Mouse (Mus musculus) erythroid progenitor cell, adult 5-6 weeks (primary cell): ENCODE data around the gene Rabep2. TPM values are rescaled to one million over a fixed set of nuclear protein-coding genes. Genes with fewer than 3 reads are reported as not detected.

Source experiments
- ATAC-seq: replicated peaks from 2 replicates; pipeline ENCODE4 v1.8.0; 2016; ENCODE audit warnings: moderate number of reproducible peaks, mild to moderate bottlenecking, moderate TSS enrichment, inconsistent platforms; ENCODE audit not compliant: poor library complexity, low FRiP score, severe bottlenecking
- total RNA-seq, 2 experiments: library from RNA; stranded (forward) in 1 of 2; stranded (reverse) in 1 of 2; fragments of 150-400 nt in 1 of 2; fragments of 186-747, 209-891 nt in 1 of 2; gene quantifications; 2 replicates each; pipeline versions ENCODE4 v1.2.3 to v1.2.4; 2015 to 2017; ENCODE audit warnings: low replicate concordance in 2 of 2

Rabep2 gene
- total RNA-seq, 2 experiments from 2014 or later = 1.4 to 8.0 TPM

DNA sequence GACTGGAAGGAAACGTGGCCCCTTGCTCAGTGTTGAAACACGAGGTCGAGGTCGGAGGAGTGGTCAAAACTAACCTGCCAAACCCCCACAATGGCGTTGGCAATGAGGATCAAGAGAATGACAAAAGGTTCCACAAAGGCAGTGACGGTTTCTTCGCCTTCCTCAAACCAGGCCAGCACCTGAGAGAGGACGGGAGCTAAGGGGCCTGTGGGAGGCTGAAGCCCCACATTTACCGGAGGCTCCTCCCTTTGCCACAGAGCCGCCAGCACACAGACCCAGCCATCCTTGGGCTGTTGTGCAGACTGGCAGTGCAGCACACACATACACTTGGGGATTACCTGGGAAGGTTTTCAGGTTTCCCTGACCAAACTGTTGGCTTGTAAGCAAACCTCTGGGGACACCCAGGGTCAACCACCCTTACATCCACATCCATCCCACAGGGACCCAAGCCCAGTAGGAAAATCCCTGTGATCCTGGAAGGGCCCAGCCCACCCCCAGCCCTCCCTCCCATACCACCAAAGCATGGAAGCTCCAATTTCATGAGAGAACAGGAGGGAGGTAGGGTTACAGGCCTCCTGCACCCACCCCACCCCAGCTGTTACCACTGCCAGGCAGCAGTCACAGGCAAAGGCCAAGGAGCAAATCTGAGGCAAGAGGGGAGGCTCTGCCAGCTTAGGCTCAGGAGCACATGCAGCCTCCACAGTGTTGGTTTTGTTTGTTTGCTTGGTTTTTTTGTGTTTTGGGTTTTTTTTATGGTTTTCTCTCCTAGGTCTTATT, 32.3 kb downstream of the Rabep2 start:
- ATAC-seq = no peak

DNA sequence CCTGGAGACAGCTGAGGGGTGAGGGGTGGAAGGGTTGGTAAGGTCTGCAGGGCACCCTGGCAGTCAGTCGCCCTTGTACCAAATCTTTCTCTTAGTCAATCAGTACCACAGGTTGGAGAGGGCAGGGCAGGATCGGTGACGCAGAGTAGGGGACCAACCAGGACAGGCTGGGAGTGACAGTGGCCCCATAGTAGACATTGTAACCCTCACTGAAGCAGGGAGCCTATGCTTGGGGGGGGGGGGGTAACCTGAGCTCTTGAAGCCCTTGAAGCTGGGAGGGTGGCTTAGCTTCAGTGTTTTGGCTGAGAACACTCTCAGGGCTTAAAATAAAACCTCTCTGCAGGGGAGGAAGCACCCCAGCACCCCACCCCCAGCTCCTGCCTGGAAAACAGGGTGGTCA, 33.1 kb downstream of the Rabep2 start:
- ATAC-seq = no peak

DNA sequence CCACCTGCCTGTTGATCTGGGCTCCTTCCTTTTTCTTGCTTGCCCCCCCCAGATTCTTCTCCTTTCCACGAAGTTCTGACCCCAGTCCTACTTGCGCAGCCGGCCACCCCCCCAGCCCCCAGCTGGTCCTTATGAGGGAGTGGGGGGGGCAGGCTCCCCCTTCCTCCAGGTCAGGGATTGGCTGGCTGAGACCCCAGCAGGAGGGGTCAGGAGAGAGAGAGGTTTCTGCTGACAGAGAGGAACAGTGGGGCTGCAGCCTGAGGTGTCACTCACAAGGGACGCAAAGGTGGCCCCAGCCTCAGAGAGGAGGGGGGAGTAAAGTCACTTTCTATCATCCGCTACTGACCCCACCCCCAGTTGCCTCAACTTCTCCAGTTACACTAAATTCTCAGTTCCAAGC, 34.4 kb downstream of the Rabep2 start, which contains the start of gene Atp2a1:
Atp2a1 (minus strand) TSS at position 105 of the 400 bp plus-strand sequence.
- no peak for ATAC-seq

DNA sequence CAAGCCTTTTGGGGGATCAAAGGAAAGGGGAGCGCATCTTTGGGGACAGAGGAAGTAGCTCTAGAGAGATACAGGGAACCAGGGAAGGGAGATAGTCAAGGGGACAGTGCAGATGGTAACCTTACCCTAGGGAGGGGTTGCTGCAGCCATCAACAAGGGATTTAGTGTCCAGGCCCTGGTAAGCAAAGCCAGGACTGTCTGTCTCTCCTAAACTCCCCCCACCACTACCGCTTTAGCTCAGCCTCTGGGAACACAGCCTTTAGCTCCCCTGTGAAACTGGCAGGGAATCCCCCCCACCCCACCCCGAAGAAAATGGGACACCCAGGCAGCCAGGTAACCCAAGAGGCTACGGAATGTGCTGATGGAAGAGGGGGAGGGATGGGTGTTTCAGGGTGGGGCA, 35.0 kb downstream of the Rabep2 start:
- no peak for ATAC-seq

DNA sequence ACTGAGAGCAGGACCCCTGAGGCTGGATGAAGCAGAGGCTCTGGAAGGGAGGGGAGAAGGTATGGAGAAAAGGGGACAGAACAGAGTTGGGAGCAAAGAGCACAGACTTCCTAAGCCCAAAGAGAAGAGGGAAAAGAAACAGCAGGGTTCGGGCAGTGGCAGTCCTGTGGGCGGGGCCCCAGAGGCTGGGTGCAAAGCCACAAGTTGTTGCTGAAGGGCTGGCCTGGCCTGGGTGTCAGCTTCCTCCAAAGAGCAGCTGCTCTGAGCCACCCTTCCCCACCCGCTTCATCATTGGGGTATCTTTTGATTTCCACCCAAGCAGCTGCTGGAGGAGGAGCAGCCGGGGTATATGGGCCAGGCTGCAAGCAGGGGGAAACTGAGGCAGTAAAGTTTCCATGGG, 35.6 kb downstream of the Rabep2 start:
- ATAC-seq = no peak

DNA sequence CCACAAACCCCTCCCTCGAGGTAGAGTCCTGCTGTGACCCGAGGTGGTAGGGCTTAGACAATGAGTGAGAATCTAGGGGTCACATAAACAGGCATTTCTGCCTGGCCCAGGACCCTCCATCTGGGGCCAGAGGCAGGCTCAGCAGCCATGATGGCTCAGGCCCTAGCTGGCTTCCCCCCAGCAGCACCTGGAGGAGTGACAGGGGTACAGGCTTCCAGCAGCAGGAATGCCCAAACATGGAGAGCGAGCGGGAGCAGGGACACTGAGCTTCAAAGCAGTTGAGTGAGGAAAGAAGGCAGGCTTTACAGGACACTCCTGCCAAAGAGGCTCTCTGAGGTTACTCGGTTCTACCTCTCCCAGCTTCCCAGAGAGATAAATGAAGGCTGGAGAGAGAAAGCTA, 36.3 kb downstream of the Rabep2 start:
- no peak for ATAC-seq

DNA sequence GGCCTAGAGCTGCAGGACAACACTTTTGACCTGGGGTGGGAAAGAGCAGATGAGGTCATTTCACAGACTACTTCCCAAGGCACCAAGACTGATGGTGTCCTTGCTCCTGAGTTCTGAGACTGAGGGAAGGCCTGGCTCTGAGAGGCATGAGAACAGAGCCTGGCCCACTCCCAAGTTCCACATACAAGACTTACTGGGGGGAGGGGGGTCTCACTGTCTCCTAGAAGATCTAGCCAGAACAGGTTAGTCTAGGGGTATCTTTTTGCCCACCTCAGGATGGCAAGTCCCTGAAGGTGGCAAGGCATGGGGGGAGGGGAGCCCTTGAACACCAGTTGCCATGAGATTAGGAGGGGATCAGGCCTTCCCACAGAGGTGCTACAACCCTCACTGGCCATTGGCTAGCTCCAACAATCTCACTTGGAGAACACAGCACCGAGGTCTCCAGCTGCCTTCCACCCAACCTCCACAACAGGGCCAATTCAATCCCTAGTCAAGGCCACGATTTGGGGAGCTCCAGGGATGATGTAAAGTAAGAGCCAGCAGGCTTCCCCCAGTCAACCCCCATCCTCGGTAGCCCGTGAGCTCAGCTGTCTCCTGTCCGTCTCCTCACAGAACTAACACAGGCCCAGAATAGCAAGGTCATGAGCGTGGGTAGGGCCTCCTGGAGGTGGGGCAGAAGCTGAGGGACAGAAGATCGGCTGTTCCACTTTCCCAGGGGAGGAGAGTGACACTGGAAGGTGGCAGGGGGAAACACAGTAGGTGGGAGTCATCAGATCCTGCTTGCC, 36.9 kb downstream of the Rabep2 start:
- no peak for ATAC-seq

DNA sequence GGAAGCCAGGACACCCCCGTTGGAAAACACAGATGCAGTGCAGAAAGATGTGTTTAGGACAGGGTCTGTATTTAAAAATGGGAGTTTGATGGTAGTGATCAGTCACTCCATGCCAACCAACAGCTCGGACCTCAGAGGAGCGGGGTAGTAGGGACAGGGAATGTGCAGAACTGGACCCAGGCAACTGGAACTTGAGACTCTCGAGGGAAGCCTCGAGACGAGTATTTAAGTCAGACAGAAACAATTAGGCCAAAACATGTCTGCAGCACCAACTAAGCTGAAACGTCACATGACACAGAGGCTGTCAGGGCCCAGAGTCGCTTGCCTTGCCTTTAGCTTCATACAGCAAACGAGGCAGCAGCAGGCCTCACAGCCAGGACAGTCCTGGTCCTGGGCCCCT, 37.6 kb downstream of the Rabep2 start:
- no peak for ATAC-seq

DNA sequence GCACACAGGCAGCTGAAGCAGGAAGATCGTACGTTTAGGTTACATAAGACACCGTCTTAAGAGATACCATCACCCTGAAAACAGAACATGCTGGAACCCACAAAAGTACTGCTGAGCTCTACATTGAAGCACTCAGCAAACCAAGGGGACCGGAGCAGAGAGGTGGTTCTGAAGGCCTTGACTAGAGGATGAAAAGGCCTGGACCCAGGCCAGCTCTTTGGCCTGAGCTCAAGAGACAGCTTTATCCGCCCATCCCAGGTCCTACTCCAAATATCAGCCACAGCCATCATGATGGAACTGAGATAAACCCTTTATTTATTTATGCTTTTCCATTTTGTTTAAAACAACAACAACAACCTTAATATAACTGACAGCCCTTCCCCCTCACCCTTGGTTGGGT, 38.1 kb downstream of the Rabep2 start:
- no peak for ATAC-seq

DNA sequence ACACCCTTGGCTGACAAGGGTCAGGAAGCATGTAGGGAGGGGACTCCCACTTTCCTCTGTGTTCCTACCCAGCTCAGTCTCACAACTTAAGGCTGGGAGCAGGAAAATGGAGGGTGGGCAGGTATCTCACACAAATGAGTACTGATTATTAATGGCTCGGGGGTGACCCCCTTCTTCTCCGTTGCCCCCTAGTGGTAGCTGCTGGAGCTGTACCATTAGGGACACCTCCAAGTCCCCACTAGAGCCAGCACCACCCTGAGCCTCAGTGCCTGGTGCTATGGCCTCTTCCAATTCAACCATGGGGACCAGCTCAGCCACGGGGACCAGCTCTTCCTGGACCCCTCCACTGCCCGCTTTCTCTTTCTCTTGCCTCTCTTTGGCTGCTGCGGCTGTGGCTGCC, 38.7 kb downstream of the Rabep2 start:
- peak; percentile 74 for ATAC-seq

DNA sequence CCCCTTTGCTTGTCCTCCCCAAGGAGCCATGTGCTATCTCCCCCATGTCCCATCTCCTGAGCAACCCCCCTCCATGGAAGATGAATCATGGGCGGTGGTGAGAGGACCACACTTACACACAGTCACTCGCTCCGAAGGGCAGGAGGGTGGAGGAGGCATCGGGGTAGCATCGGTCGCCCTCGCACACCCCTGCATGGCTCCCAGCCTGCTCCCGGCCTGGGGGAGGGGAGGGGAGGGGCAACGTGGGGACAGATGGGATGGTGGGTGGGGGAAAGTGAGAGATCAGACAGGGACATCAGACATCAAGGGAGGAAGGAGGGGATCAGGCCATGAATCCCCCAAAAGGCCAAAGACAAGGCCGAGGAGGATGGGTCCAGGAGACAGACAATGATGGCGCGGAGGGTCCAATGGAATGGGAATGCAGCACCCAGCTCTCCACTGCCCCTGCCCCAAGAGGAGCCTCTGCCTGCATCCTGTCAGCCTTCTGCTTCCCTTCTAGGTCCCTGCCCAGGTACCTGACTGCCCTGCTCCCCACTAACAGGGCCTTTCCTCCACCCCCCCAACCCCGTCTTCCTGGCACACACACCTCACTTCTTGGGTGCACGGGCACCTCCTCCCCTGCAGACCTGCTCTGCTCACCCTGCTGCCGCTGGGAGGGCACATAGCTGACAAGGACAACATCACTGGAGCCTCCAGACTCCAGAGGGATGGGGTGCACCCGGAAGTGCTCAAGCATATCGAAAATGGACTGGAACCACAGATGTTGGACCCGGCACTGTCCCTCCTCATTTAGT, 39.5 kb downstream of the Rabep2 start:
- no peak for ATAC-seq

DNA sequence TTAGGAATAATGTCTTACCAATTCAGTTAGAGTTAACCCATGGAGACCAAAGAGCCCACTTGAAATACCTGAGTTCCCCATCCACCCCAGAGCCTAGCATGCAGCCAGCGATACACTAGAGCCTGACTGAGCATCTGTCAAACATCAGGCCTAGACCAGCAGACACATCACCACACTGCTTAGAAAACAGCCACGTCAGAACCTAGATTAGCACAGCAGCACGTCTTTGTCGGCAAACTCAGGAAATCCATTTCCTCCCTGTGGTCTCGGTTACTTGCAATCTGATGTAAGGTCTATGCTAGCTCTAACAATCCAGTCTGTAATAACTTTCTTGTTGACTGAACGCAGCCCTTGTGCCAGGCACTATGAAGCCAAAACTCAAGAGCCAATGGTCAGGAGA, 41.5 kb downstream of the Rabep2 start:
- ATAC-seq = no peak

DNA sequence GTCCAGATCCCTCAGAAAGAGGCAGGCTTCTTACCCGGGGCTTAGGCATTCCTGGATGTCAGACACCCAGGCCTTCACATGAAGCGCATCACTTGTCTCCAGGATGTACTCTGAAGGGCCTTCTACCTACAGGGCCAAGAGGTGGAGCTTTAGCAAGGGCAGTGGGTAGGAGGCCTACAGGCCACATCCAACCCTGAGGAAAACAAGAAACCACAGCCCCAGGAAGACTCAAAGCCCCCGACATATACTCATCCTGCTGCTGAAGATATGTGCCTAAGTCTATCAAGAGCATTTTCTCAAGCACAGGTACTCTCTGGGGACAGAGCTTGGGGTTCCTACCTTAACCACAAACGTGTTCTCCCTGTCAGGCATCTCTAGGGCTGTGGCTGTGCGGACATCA, 42.8 kb downstream of the Rabep2 start:
- no peak for ATAC-seq

DNA sequence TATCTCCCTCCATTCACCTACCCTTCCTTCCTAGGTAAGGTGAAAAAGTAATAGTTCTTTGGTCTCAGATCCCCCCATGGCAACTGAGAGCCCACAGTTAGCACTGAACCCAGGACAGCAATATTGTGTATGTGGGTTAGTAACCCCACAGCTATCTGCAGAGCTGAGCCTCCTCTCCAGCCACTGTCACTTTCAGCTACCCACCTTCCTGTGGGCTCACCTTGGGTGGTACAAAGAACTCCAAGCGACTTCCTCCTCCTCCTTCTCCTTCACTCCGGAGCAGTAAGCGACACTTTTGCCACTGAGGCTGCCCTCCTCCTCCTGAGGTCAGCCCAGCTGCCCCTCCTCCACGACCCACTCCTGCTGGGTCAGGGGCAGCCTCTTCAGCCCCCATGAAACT, 43.3 kb downstream of the Rabep2 start:
- no peak for ATAC-seq

DNA sequence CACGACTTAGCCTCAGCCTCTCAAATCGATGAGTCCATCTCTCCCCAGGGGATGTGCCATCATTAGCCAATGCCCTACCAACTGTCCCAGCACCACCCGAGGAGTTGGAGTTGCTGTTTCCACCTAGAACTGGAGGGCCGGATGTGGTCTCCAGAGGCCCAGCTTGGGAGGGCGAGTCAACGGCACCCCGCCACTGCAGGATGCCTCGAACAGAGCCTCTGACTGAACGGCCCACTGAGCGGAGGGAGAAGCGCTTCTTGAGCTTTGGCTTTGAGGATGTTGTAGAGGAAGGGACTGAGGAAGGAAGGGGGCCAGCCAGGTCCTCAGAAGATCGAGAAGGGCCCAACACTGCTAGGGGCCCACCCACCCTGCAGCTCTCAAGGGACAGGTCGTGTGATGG, 43.7 kb downstream of the Rabep2 start:
- no peak for ATAC-seq

DNA sequence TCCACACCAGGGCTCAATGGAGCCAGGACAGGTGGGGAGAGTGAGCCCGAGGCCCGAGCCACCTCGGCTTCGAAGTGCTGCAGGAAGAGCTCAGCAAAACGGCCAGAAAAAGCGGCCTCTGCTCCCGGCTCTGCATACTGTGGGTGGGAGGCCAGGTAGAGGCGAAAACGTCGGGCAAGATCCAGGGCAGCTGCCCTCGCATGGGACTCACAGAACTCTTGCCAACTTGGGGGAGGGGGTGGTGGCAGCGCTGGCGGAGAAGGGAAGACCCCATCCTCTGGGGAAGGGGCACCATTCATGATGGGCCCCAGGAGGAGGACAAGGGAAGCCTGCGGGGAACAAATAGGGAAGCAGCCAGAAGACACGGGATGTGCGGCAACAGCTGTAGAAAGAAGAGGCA, 44.2 kb downstream of the Rabep2 start:
- no peak for ATAC-seq

DNA sequence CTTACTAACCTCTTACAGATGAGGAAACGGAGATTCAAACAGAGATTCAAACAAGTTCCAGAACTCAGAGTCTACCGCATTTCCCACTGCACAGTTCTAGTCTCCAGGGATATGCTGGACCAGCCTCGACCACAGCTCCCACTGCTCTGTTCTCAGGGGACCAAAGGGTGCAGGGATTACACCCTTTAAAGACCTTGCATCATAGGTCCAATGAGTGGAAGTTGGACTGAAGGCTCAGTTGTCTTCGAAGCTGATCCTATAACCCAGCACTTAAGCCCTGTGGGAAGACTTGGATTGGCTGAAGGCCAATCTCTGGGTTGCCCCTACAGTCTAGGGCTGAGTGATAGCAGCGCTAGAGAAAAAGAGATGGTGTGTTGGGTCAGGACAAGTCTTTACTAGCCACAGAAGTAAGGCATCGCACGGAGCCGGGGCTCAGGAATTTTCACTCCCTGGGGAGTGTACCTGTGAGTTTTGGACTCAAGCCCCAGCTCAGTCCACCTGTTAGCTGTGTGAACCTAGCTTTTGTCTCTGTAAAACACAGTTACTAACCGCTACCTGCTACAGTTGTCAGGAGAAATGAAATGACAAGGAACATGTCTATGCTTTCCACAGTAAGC, 45.0 kb downstream of the Rabep2 start:
- no peak for ATAC-seq

DNA sequence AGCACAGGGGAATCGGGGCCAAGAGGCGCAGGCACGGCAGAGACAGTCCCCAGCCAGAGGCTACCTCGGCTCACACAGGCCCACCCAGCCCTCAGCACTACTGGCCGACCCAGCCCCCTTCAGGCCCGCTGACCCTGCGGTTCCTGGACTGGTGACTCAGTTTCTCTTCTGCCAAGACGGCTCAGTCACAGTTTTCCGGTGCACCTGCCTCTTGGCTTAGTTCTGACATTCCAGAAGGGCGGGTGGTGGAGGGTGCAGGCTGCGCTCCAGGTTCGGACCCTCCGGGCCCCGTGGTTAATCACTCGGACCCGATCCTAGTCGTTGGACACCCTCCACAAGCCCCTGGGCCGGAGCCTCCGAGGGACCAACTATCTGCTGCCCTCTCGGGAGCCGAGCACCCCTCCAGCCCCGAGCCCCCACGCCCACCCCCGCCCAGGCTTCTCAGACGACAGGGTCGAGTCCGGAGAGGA, 46.0 kb downstream of the Rabep2 start:
- ATAC-seq = no peak

DNA sequence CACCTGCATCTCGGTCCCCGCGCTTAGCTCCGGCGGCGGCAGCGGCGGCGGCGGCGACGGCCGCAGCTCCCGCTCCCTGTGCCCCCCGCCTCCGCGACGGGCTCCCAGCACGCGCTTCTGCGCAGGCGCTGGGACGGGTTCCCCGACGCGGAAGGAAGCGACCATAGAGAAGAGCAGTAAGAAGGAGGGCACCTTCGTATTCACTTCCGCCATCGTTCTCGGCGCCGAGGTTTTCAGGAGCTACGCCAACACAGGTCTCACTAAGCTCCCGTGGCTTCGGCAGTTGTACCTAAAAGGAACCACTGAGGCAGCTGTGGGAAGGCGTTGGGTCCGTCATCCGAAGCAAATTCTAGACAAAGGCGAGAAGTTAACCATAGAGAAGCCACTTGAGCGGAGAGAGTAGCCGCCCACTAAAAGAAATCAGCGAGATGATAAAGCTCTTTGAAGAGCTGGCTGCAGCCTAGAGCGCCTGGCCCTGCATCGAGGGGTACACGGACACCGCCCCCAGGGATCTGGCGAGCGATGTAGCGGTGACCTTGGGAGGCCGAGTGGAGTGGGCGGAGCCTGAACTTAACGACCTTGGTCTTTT, 46.5 kb downstream of the Rabep2 start, which contains the start of gene Sh2b1:
Sh2b1 (minus strand) TSS at position 432 of the 589 bp plus-strand sequence.
- ATAC-seq = peak; percentile 90
